8 mouse cellular contexts compared by ENCODE assay signal in genomic region chr1:171036550-171037324, GRCm38 (mm10). TPM values are rescaled to one million over a fixed set of nuclear protein-coding genes. Genes with fewer than 3 reads are reported as not detected.
DNase-seq lines count a peak whose midpoint lies in the region; ATAC-seq lines count a peak whose summit lies in the region.

No protein-coding gene starts in this region.

- ATAC-seq in megakaryocyte-erythroid progenitor cell, adult 5-6 weeks (replicated peaks; ENCODE audit: low FRiP score, low TSS enrichment, poor library complexity, severe bottlenecking) = no peak

- peak; percentile 81 for DNase-seq in adipocyte (ENCODE audit: low spot score)
- peak; percentile 30 to 68 for DNase-seq in cerebellum, postnatal 4 days (ENCODE audit: low spot score in 2 of 2)
- DNase-seq in gastrocnemius, adult 8-10 months (ENCODE audit: low spot score in 2 of 2) = peak; percentile 35 to 53
- DNase-seq in hindlimb bud, embryonic 11.5 days (ENCODE audit: extremely low spot score, low read depth, low spot score) = peak; percentile 79
- peak; percentile 82 to 88 for DNase-seq in left cerebral cortex, adult 18-20 months (ENCODE audit: low spot score in 2 of 2)
- peak; percentile 52 to 72 for DNase-seq in lung, postnatal 4 days
- peak; percentile 67 for DNase-seq in right cerebral cortex, postnatal 14 days

RNA-seq across cellular contexts. Expression of gene Fcgr4, which starts 18.0 kb away (rescaled TPM):
- not detected for total RNA-seq in gastrocnemius, adult 8-10 months (2022)
- total RNA-seq in left cerebral cortex, adult 18-20 months (2021) = not detected
- 0.40 TPM in 1 of 2 replicates, not detected in the other for total RNA-seq in megakaryocyte-erythroid progenitor cell, adult 5-6 weeks (2014; fragmentation: Nextera tagmentation)
- total RNA-seq in megakaryocyte-erythroid progenitor cell, adult 5-6 weeks (2017) = not detected in 2 replicates

RNA-seq across cellular contexts. Expression of gene Fcgr3, which starts 28.0 kb away (rescaled TPM):
- total RNA-seq in gastrocnemius, adult 8-10 months (2022) = 1 to 10 TPM in 3 of 4 experiments, under 1 TPM in 1; 0.73 to 1.8 (median 1.4) TPM
- 10 to 100 TPM; 11.1 to 13.2 TPM for total RNA-seq in left cerebral cortex, adult 18-20 months (2021)
- total RNA-seq in megakaryocyte-erythroid progenitor cell, adult 5-6 weeks (2014; fragmentation: Nextera tagmentation) = 1.4 and 6.3 TPM in 2 replicates
- total RNA-seq in megakaryocyte-erythroid progenitor cell, adult 5-6 weeks (2017) = 1.9 and 2.2 TPM in 2 replicates
